Mouse (Mus musculus): ENCODE measurements around the gene Gm20388.

DNA sequence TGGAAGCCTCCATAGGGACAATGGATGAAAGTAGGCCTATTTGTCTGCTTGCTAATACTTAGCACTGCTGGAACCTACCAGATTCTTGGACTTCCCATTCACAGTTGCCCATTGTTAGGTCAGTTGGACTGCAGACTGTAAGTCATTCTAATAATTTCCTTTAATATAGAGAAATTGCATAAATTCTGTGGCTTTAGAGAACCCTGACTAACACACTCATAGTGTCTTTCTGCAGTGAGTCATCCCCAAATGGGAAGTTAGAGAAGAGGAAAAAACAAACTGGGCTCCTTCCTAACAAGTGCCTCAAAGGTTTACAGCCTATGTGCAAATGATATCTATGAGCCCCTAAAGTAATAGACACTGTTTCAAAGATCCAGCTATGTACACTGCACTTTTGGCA is 3023.3 kb downstream of the Gm20388 start:
- TF ChIP-seq CHD2 (IDR thresholded peaks at IDR 0.05; ENCODE audit: low read depth, low read length), result no peak
- no peak for TF ChIP-seq HCFC1 (IDR thresholded peaks at IDR 0.05; ENCODE audit: borderline replicate concordance, insufficient read depth, low read length)
- TF ChIP-seq ZC3H11A (IDR thresholded peaks at IDR 0.05; ENCODE audit: borderline replicate concordance, low read depth, low read length), result no peak
- no peak for TF ChIP-seq MAFK (IDR thresholded peaks at IDR 0.05; ENCODE audit: insufficient read depth, low read depth, low read length)
